Mouse (Mus musculus) neural tube, embryonic 15.5 days (tissue): ENCODE data around the gene Vav2. TPM values are rescaled to one million over a fixed set of nuclear protein-coding genes. Genes with fewer than 3 reads are reported as not detected.

Experiments
- ATAC-seq: fragments of 200-750 bp; cut with Nextera tagmentation; 2 replicates; pipeline ENCODE4 v1.8.0; 2017; ENCODE audit warnings: mild to moderate bottlenecking, moderate TSS enrichment, moderate library complexity; ENCODE audit not compliant: low FRiP score
- H3K27ac ChIP-seq: fragments of 300-500 bp; sonication (generic); replicated peaks from 2 replicates; pipeline ENCODE4 v1.5.1; 2015; ENCODE audit warnings: mild to moderate bottlenecking, inconsistent platforms
- H3K27me3 ChIP-seq: fragments of 300-500 bp; sonication (generic); replicated peaks from 2 replicates; pipeline ENCODE4 v1.6.1; 2015; ENCODE audit warnings: inconsistent platforms
- H3K36me3 ChIP-seq: fragments of 300-500 bp; sonication (generic); 2 replicates; pipeline ENCODE4 v1.6.1; 2015; ENCODE audit warnings: inconsistent platforms
- H3K4me1 ChIP-seq: fragments of 300-500 bp; sonication (generic); 2 replicates; pipeline ENCODE4 v1.6.1; 2015; ENCODE audit warnings: inconsistent platforms
- H3K4me2 ChIP-seq: fragments of 300-500 bp; sonication (generic); 2 replicates; pipeline ENCODE4 v1.6.1; 2015; ENCODE audit warnings: inconsistent platforms, mild to moderate bottlenecking, moderate library complexity
- H3K4me3 ChIP-seq: fragments of 300-500 bp; sonication (generic); replicated peaks from 2 replicates; pipeline ENCODE4 v1.5.1; 2015; ENCODE audit warnings: mild to moderate bottlenecking, inconsistent platforms
- H3K9ac ChIP-seq: fragments of 300-500 bp; sonication (generic); replicated peaks from 2 replicates; pipeline ENCODE4 v1.6.1; 2015; ENCODE audit warnings: mild to moderate bottlenecking, inconsistent platforms
- H3K9me3 ChIP-seq: fragments of 300-500 bp; sonication (generic); replicated peaks from 2 replicates; pipeline ENCODE4 v1.6.1; 2016; ENCODE audit warnings: inconsistent platforms
- WGBS: fragments of 180-500 bp; shearing (Covaris S2); methylation state at CpG from one replicate; pipeline ENCODE4 v1.1.7; 2015; ENCODE audit warnings: mixed read lengths; 5-methylcytosine and 5-hydroxymethylcytosine counted together
- polyA plus RNA-seq: library from polyadenylated mRNA; unstranded; fragments of >200 nt; fragmentation: Nextera tagmentation; extraction: Ambion mirVana; gene quantifications from 2 replicates; pipeline ENCODE4 v1.2.1, GENCODE M21; 2015

Vav2 gene
- polyA plus RNA-seq, 1 experiment from 2014 or later: 15.5 TPM

GRCm38 (mm10) chr2:27381698-27382097 is 45.1 kb downstream of the Vav2 start:
- Histone ChIP-seq H3K36me3 (no peaks in the 10 kb centered on the region; the same call in 1 of the 2 replicates), H3K9me3 (no peaks in the 10 kb centered on the region), H3K9ac (no peak overlapping the region), H3K4me3 (no peak overlapping the region), H3K27me3 (no peaks in the 10 kb centered on the region), H3K4me2 (no peak overlapping the region), H3K27ac (no peak overlapping the region), H3K4me1 (peaks cover 25% of the 10 kb centered on the region)
- 75% methylated on average over 4 of the region's 4 CpGs for WGBS
- no peak for ATAC-seq

GRCm38 (mm10) chr2:27381254-27381653 is 45.6 kb downstream of the Vav2 start:
- no peaks in the 10 kb centered on the region; the same call in 1 of the 2 replicates for H3K36me3 ChIP-seq
- no peak overlapping the region for H3K27ac ChIP-seq
- no peaks in the 10 kb centered on the region for H3K9me3 ChIP-seq
- peaks cover 29% of the 10 kb centered on the region for H3K4me1 ChIP-seq
- H3K27me3 ChIP-seq: no peaks in the 10 kb centered on the region
- no peak overlapping the region for H3K9ac ChIP-seq
- H3K4me3 ChIP-seq: no peak overlapping the region
- ATAC-seq: no peak
- no peak overlapping the region for H3K4me2 ChIP-seq
- 83% methylated on average over 3 of the region's 3 CpGs for WGBS

GRCm38 (mm10) chr2:27377876-27378275 is 49.0 kb downstream of the Vav2 start:
- WGBS: 8% methylated on average over 4 of the region's 4 CpGs

GRCm38 (mm10) chr2:27377164-27377563 is 49.7 kb downstream of the Vav2 start:
- H3K9ac ChIP-seq: no peak overlapping the region
- peak overlapping the region; percentile 72 for H3K27ac ChIP-seq
- H3K9me3 ChIP-seq: no peaks in the 10 kb centered on the region
- no peaks in the 10 kb centered on the region for H3K27me3 ChIP-seq
- H3K36me3 ChIP-seq: no peaks in the 10 kb centered on the region
- H3K4me1 ChIP-seq: peaks cover 57% of the 10 kb centered on the region
- ATAC-seq: peak; percentile 32; the same call in 1 of the 2 replicates
- WGBS: 20% methylated on average over 8 of the region's 8 CpGs
- H3K4me2 ChIP-seq: peak overlapping the region; percentile 9; the same call in 1 of the 2 replicates
- H3K4me3 ChIP-seq: no peak overlapping the region

More at GRCm38 (mm10) chr2:27377876-27378275, 49.0 kb downstream of the Vav2 start:
- no peak overlapping the region for H3K4me3 ChIP-seq
- H3K27ac ChIP-seq: no peak overlapping the region
- H3K9me3 ChIP-seq: no peaks in the 10 kb centered on the region
- H3K4me1 ChIP-seq: peaks cover 53% of the 10 kb centered on the region
- no peak overlapping the region for H3K4me2 ChIP-seq
- H3K9ac ChIP-seq: no peak overlapping the region
- ATAC-seq: no peak
- no peaks in the 10 kb centered on the region for H3K36me3 ChIP-seq
- no peaks in the 10 kb centered on the region for H3K27me3 ChIP-seq

DNA sequence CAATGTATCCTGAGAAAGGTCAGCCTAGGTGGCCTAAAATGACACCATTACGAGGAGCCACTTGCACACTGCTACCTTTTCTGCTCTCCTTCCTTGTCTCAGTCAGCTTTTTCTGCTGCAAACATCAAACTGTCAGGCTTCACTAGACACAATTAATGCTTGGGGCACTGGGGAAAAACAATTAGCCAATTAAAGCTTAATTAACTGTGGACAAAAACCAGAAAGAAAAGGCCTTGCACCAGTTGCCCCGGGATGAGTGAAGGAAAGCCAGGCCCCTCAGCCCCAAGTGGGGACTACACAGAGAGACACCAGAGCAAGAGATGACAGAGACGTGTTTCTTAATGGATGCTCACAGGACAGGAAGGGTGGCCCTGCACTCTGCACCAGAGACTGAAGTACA is 51.7 kb downstream of the Vav2 start:
- H3K9me3 ChIP-seq: no peaks in the 10 kb centered on the region
- WGBS: 18% methylated on average over 3 of the region's 3 CpGs
- ATAC-seq: no peak
- H3K9ac ChIP-seq: no peak overlapping the region
- no peak overlapping the region for H3K4me3 ChIP-seq
- no peaks in the 10 kb centered on the region for H3K36me3 ChIP-seq
- H3K4me2 ChIP-seq: no peak overlapping the region
- peak overlapping the region; percentile 72 for H3K27ac ChIP-seq
- no peaks in the 10 kb centered on the region for H3K27me3 ChIP-seq
- H3K4me1 ChIP-seq: peaks cover 68% of the 10 kb centered on the region

DNA sequence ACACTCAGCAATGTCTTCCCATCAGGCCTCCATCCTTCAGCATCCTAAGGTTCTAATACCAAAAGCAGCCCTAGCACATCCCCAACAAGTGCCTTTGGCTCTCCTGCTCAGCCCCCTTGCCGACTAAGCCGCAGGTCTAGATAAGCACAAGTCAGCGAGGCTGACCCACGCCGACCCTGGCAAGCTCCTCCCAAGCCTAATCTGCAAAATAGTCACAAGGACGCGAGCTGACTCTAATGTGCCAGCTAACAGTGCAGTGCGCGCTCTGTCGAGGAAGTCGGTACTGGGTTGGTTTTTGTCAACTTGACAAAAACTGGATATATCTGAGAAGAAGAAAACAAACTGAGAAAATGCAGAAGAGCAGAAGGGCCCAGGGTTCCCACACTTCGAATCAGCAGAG is 53.5 kb downstream of the Vav2 start:
- no peaks in the 10 kb centered on the region for H3K27me3 ChIP-seq
- H3K4me3 ChIP-seq: no peak overlapping the region
- H3K27ac ChIP-seq: no peak overlapping the region
- ATAC-seq: no peak
- peaks cover 80% of the 10 kb centered on the region for H3K4me1 ChIP-seq
- no peaks in the 10 kb centered on the region for H3K36me3 ChIP-seq
- H3K9ac ChIP-seq: no peak overlapping the region
- WGBS: 62% methylated on average over 12 of the region's 12 CpGs
- no peaks in the 10 kb centered on the region for H3K9me3 ChIP-seq
- no peak overlapping the region for H3K4me2 ChIP-seq

- Histone ChIP-seq H3K9ac (no peak overlapping the region), H3K4me1 (peaks cover 68% of the 10 kb centered on the region), H3K9me3 (no peaks in the 10 kb centered on the region), H3K4me3 (no peak overlapping the region), H3K27ac (no peak overlapping the region), H3K27me3 (no peaks in the 10 kb centered on the region), H3K4me2 (no peak overlapping the region), H3K36me3 (no peaks in the 10 kb centered on the region)
- no peak for ATAC-seq
- WGBS: 76% methylated on average over 2 of the region's 2 CpGs
These were observed 55.4 kb downstream of the Vav2 start for GRCm38 (mm10) chr2:27371450-27371849.

- Histone ChIP-seq H3K4me2 (no peak overlapping the region), H3K4me1 (peaks cover 68% of the 10 kb centered on the region), H3K9ac (no peak overlapping the region), H3K27me3 (no peaks in the 10 kb centered on the region), H3K9me3 (no peaks in the 10 kb centered on the region), H3K4me3 (no peak overlapping the region), H3K36me3 (no peaks in the 10 kb centered on the region), H3K27ac (no peak overlapping the region; the same call in 1 of the 2 replicates)
- 41% methylated on average over 8 of the region's 8 CpGs for WGBS
- no peak for ATAC-seq
These were observed 57.9 kb downstream of the Vav2 start for GRCm38 (mm10) chr2:27368980-27369379.

GRCm38 (mm10) chr2:27365296-27365695 is 61.5 kb downstream of the Vav2 start:
- no peaks in the 10 kb centered on the region for H3K9me3 ChIP-seq
- no peak overlapping the region for H3K4me3 ChIP-seq
- no peaks in the 10 kb centered on the region for H3K27me3 ChIP-seq
- no peaks in the 10 kb centered on the region for H3K36me3 ChIP-seq
- no peak overlapping the region for H3K27ac ChIP-seq
- H3K9ac ChIP-seq: no peak overlapping the region
- no peak overlapping the region for H3K4me2 ChIP-seq
- peaks cover 80% of the 10 kb centered on the region for H3K4me1 ChIP-seq
- WGBS: 84% methylated on average over 4 of the region's 4 CpGs
- ATAC-seq: no peak

DNA sequence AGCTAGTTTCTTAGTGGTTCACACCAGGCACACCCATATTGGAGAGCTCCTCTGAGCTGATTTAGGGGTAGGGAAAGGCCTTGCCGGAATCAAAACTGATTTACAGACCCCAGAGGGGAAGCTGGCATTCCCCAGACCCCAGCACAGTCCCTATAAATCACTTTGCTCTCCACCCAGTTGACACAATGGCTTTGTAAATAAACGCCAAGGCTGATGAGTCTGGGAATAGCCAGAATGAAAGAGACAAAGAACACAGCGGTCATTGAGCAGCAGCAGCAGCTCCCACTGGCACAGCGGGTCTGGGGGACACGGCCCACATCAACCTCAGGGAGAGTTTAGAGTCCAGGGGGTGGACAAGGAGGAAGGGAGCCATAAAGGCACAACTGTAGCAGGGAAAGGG is 65.0 kb downstream of the Vav2 start:
- Histone ChIP-seq H3K9me3 (no peaks in the 10 kb centered on the region), H3K27ac (peak overlapping the region; percentile 35), H3K4me1 (peaks cover 78% of the 10 kb centered on the region), H3K9ac (no peak overlapping the region), H3K4me2 (no peak overlapping the region), H3K36me3 (no peaks in the 10 kb centered on the region), H3K27me3 (no peaks in the 10 kb centered on the region), H3K4me3 (no peak overlapping the region)
- peak; percentile 26; the same call in 1 of the 2 replicates for ATAC-seq
- 9% methylated on average over 5 of the region's 5 CpGs for WGBS

DNA sequence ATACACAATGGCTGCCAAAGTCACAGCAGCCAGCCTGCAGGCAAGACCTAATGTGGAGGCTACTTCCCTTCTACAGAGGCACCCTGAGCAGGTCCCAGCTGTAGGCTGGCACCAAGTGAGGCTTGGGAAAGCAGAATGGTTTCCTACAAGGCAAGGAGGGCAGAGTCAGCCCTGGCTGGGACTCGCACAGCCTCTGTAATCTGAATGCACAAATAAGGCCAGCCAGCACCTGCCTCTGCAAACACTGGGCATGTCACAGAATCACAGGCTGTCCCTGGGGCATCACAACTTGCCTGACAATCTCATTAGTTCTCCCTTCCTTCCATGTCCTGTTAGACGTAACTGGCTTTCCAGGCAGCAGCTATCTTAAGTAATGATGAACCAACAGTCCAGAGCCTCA is 68.4 kb downstream of the Vav2 start:
- WGBS: 28% methylated on average over 2 of the region's 2 CpGs
- H3K27ac ChIP-seq: peak overlapping the region; percentile 38; the same call in 1 of the 2 replicates
- H3K4me2 ChIP-seq: no peak overlapping the region
- no peak for ATAC-seq
- no peaks in the 10 kb centered on the region for H3K9me3 ChIP-seq
- no peak overlapping the region for H3K4me3 ChIP-seq
- peaks cover 71% of the 10 kb centered on the region for H3K4me1 ChIP-seq
- no peaks in the 10 kb centered on the region for H3K36me3 ChIP-seq
- no peaks in the 10 kb centered on the region for H3K27me3 ChIP-seq
- H3K9ac ChIP-seq: no peak overlapping the region

DNA sequence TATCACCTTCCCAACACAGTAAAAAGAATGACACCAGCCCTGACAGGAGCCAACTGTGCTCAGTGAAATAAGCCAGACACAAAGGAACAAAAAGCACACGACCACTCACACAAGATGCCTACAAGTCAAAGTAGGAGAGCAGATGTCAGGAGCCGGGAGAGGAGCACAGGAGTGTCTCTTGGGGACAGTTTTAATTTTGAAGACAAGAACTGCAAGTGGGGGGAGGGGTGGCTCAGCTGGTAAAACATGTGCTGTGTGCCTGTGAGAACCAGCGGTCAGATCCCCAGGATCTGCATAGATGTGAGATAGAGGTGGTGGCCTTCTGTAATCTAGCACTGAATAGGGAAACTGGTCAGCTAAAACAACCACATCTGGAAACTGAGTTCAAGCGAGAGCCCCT is 71.1 kb downstream of the Vav2 start:
- H3K9ac ChIP-seq: no peak overlapping the region
- H3K27me3 ChIP-seq: no peaks in the 10 kb centered on the region
- 0 out of 2 replicates have a peak overlapping the region, but pooled peaks have one; percentile 4 for H3K27ac ChIP-seq
- no peak overlapping the region for H3K4me3 ChIP-seq
- peaks cover 50% of the 10 kb centered on the region for H3K4me1 ChIP-seq
- no peaks in the 10 kb centered on the region for H3K9me3 ChIP-seq
- H3K36me3 ChIP-seq: no peaks in the 10 kb centered on the region
- no peak overlapping the region for H3K4me2 ChIP-seq
- ATAC-seq: no peak
- 30% methylated on average over 4 of the region's 4 CpGs for WGBS
